Mouse (Mus musculus) thymus, adult 18-20 months (tissue): ENCODE data around the gene Ppfia3.
"Not testable (repeated sequence)": the region's sequence is repeated elsewhere in the genome, so short reads cannot be mapped to it uniquely, and the experiment has no call there.

Source experiments
- DNase-seq, 2 experiments: peaks; one replicate each; pipeline ENCODE4 v3.0.0; 2022; ENCODE audit warnings: mixed read lengths in 2 of 2

Gene Ppfia3

GRCm38 (mm10) chr7:45366652-45367019 is at the start of gene Ppfia3:
Gene Ppfia3, minus strand, starts transcription at chr7:45367019.
- no peak for DNase-seq

GRCm38 (mm10) chr7:45415636-45416035 is 48.8 kb upstream of the Ppfia3 start:
- DNase-seq, result no peak

GRCm38 (mm10) chr7:45414740-45415224 is 48.0 kb upstream of the Ppfia3 start:
- DNase-seq, result peak in 1 of 2 experiments; percentile 4

GRCm38 (mm10) chr7:45413864-45414739 is 47.3 kb upstream of the Ppfia3 start:
- peak in 1 of 2 experiments; percentile 17 for DNase-seq

GRCm38 (mm10) chr7:45413113-45413863 is 46.5 kb upstream of the Ppfia3 start, which contains the start of gene Ntf5:
Gene Ntf5, plus strand, starts transcription at chr7:45413695.
- DNase-seq, result peak in 1 of 2 experiments; percentile 2

GRCm38 (mm10) chr7:45412421-45412820 is 45.6 kb upstream of the Ppfia3 start:
- peak in 1 of 2 experiments; percentile 1 for DNase-seq

GRCm38 (mm10) chr7:45409497-45410163 is 42.8 kb upstream of the Ppfia3 start:
- DNase-seq, result no peak

- DNase-seq, result no peak
These were observed 42.1 kb upstream of the Ppfia3 start for GRCm38 (mm10) chr7:45408949-45409348.

- no peak for DNase-seq
These were observed 41.5 kb upstream of the Ppfia3 start for GRCm38 (mm10) chr7:45408351-45408750.

GRCm38 (mm10) chr7:45407836-45408235 is 41.0 kb upstream of the Ppfia3 start:
- no peak for DNase-seq

GRCm38 (mm10) chr7:45406157-45407156 is 39.6 kb upstream of the Ppfia3 start:
- no peak for DNase-seq

GRCm38 (mm10) chr7:45405091-45406075 is 38.6 kb upstream of the Ppfia3 start, which contains the start of gene Kcna7:
Gene Kcna7, plus strand, starts transcription at chr7:45405653.
- DNase-seq, result peak in 1 of 2 experiments; percentile 56

GRCm38 (mm10) chr7:45403532-45404261 is 36.9 kb upstream of the Ppfia3 start:
- no peak for DNase-seq

- DNase-seq, result no peak
These were observed 34.8 kb upstream of the Ppfia3 start for GRCm38 (mm10) chr7:45401521-45402085.

GRCm38 (mm10) chr7:45396787-45397186 is 30.0 kb upstream of the Ppfia3 start:
- no peak for DNase-seq

- not testable (repeated sequence) for DNase-seq
These were observed 29.5 kb upstream of the Ppfia3 start for GRCm38 (mm10) chr7:45396337-45396775.

- DNase-seq, result peak; percentile 100
These were observed 28.9 kb upstream of the Ppfia3 start, which contains the start of gene Snrnp70 for GRCm38 (mm10) chr7:45395578-45396336. Gene Snrnp70, minus strand, starts transcription at chr7:45395742.

GRCm38 (mm10) chr7:45395129-45395541 is 28.3 kb upstream of the Ppfia3 start:
- no peak for DNase-seq
